Mouse (Mus musculus) ES-E14 (cell line): Measurements from ENCODE around the gene 4930442H23Rik.

Source experiments
- ZC3H11A ChIP-seq: IDR thresholded peaks from 2 replicates; pipeline ENCODE4 v1.6.1; 2012; ENCODE audit warnings: low read depth, mild to moderate bottlenecking, inconsistent platforms, low read length, borderline replicate concordance
- ZNF384 ChIP-seq: IDR thresholded peaks from 2 replicates; pipeline ENCODE4 v1.6.1; 2012; ENCODE audit warnings: low read depth, low read length, inconsistent platforms

GRCm38 (mm10) chr10:81232580-81233225, 49.1 kb upstream of the 4930442H23Rik start, which contains the start of gene Zfr2:
- TF ChIP-seq ZNF384 (no peak), ZC3H11A (no peak)
